Mouse (Mus musculus): ENCODE results near the gene Ppp5c.

DNA sequence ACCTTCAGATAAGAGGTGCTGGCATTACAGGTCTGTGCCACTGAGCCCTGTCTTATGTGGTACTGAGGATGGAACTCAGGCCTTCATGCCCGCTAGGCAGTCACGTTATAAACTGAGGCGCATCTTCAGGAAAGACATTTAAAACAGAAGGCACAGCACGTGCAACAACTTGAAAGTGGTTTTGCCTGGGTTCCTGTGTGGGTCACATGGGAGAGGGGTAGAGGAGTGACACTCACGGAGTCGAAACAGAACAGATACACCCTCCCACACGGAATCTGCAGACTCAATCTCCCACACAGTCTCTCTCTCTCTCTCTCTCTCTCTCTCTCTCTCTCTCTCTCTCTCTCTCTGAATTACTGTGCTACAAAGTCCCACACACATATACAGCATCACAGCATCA lies 2.5 kb upstream of the Ppp5c start:
- TF ChIP-seq POLR2A (IDR thresholded peaks at IDR 0.05; ENCODE audit: insufficient read depth, low read depth, low read length) (no peak), CTCF (IDR thresholded peaks at IDR 0.05) (no peak)

All from heart, adult 2 months (tissue).